ENCODE assay signal across 8 mouse cellular contexts in genomic region chr7:126082286-126082741, GRCm38 (mm10). TPM values are rescaled to one million over a fixed set of nuclear protein-coding genes. Genes with fewer than 3 reads are reported as not detected.
DNase-seq lines count a peak whose midpoint lies in the region; ATAC-seq lines count a peak whose summit lies in the region.
"Had no signal": no experiment of that assay in that cellular context is flagged by ENCODE, and none has a peak within 500 bp of the region (broad histone marks: within the 10 kb centered on the region; RNA-seq: fewer than 3 reads in every experiment).

TSS of gene Gsg1l (minus strand) at chr7:126082411.

- intact Hi-C loops in left cerebral cortex, postnatal 36 days (cut with DNase I), result loop anchor here (2.0 to 10.0 kb wide), 4 partner anchors 120 to 408 kb away; no protein-coding TSS in a partner anchor

- H3K4me2 ChIP-seq in neural tube, embryonic 11.5 days (ENCODE audit: low read depth), result peak within 1 kb of the TSS; percentile 84
- peak within 1 kb of the TSS; percentile 99 for H3K4me2 ChIP-seq in heart, embryonic 14.5 days (ENCODE audit: low read length)

- no peak for ATAC-seq in neural tube, embryonic 11.5 days (ENCODE audit: insufficient read depth, low FRiP score, low TSS enrichment)
- ATAC-seq in heart, embryonic 14.5 days (ENCODE audit: insufficient number of reproducible peaks, insufficient read depth, low FRiP score, low read depth), result peak; percentile 61

- peak within 1 kb of the TSS; percentile 49 for H3K4me3 ChIP-seq in neural tube, embryonic 11.5 days (ENCODE audit: low read depth, low read length)
- H3K4me3 ChIP-seq in heart, embryonic 14.5 days (ENCODE audit: control insufficient read depth in 1 of 2, insufficient read depth in 1 of 2, low read depth in 1 of 2, low read length in 2 of 2), result peak within 1 kb of the TSS; percentile 55 to 76

- WGBS in neural tube, embryonic 11.5 days, result under 1% methylated on average over 35 of the region's 49 CpGs
- under 1% methylated on average over 43 of the region's 49 CpGs for WGBS in heart, embryonic 14.5 days

- H3K27ac ChIP-seq in neural tube, embryonic 11.5 days (ENCODE audit: low read depth, low read length), result no peak within 1 kb of the TSS
- H3K27ac ChIP-seq in heart, embryonic 14.5 days (replicated peaks in 1 of 2; ENCODE audit: control insufficient read depth in 1 of 2, insufficient read depth in 1 of 2, low read depth in 2 of 2, low read length in 2 of 2), result peak within 1 kb of the TSS in 1 of 2 experiments; percentile 41; a peak in 1 of 4 replicates

- H3K36me3 ChIP-seq in neural tube, embryonic 11.5 days (ENCODE audit: control insufficient read depth, insufficient read depth, low read length), result no peaks in the 10 kb centered on the region
- no peaks in the 10 kb centered on the region for H3K36me3 ChIP-seq in heart, embryonic 14.5 days (ENCODE audit: control insufficient read depth, insufficient read depth, low read length)

- no peaks in the 10 kb centered on the region for H3K9me3 ChIP-seq in neural tube, embryonic 11.5 days (ENCODE audit: control insufficient read depth, low read length)
- H3K9me3 ChIP-seq in heart, embryonic 14.5 days (ENCODE audit: control insufficient read depth, low read length), result no peaks in the 10 kb centered on the region

- H3K27me3 ChIP-seq in neural tube, embryonic 11.5 days (ENCODE audit: control insufficient read depth, insufficient read depth, low read length), result peaks cover 39% of the 10 kb centered on the region
- peaks cover 48% of the 10 kb centered on the region for H3K27me3 ChIP-seq in heart, embryonic 14.5 days (ENCODE audit: control insufficient read depth, insufficient read depth, low read length)

- peak; percentile 39 for DNase-seq in neural tube, embryonic 11.5 days (ENCODE audit: low spot score)
- no peak for DNase-seq in neural tube, embryonic 10.5 days (ENCODE audit: extremely low spot score, low spot score)
- DNase-seq in cerebellum, postnatal 36 days, result peak; percentile 34 to 40
- peak; percentile 47 to 77 for DNase-seq in left cerebral cortex, postnatal 36 days (ENCODE audit: low spot score in 2 of 2)
- peak; percentile 53 for DNase-seq in retina, embryonic 14.5 days (ENCODE audit: low spot score)
- no peak for DNase-seq in urinary bladder, postnatal 10 days (ENCODE audit: low spot score)

- H3K9ac ChIP-seq in neural tube, embryonic 11.5 days (ENCODE audit: low read length), result peak within 1 kb of the TSS; percentile 46
- H3K9ac ChIP-seq in heart, embryonic 14.5 days (ENCODE audit: low read length), result peak within 1 kb of the TSS; percentile 86

- 0 out of 2 replicates have a peak, but pooled peaks cover 2% of the 10 kb centered on the region for H3K4me1 ChIP-seq in neural tube, embryonic 11.5 days (ENCODE audit: control insufficient read depth, insufficient read depth, low read length)
- H3K4me1 ChIP-seq in heart, embryonic 14.5 days (ENCODE audit: control insufficient read depth in 2 of 2, insufficient read depth in 2 of 2, low read length in 2 of 2), result peaks cover 26 to 34% of the 10 kb centered on the region in 2 experiments

RNA-seq across cellular contexts. Expression of gene Gsg1l, which starts in this region (rescaled TPM):
- 5.8 and 7.0 TPM in 2 replicates for polyA plus RNA-seq in neural tube, embryonic 11.5 days (2014; fragmentation: Nextera tagmentation; extraction: Ambion mirVana)
- polyA plus RNA-seq in heart, embryonic 14.5 days (2014; fragmentation: Nextera tagmentation; extraction: Ambion mirVana), result 10.1 and 10.5 TPM in 2 replicates
- 10 to 100 TPM; 78.1 to 85.0 TPM for total RNA-seq in left cerebral cortex, postnatal 36 days (2021)
- total RNA-seq: common myeloid progenitor, adult 5-6 weeks had no signal

Comparison
In these comparisons a context has a peak if more than half of its experiments do, and no peak if none do; other contexts are left out.
1. DNase-seq: peak in neural tube, embryonic 11.5 days (single experiment), cerebellum, postnatal 36 days (2 of 2), left cerebral cortex, postnatal 36 days (2 of 2) and retina, embryonic 14.5 days (single experiment); none in neural tube, embryonic 10.5 days (single experiment) and urinary bladder, postnatal 10 days (single experiment).